Mouse (Mus musculus) kidney, adult 2 months (tissue): Measurements from ENCODE around the gene Tsc1. TPM values are rescaled to one million over a fixed set of nuclear protein-coding genes. Genes with fewer than 3 reads are reported as not detected.

ENCODE experiments used
- DNase-seq: peaks from one replicate; pipeline ENCODE4 v3.0.0; 2021
- H3K27ac ChIP-seq: fragments of 200-500 bp; 2 replicates; pipeline ENCODE4 v1.5.1; 2012; ENCODE audit warnings: low read depth, low read length, control low read depth, inconsistent platforms; ENCODE audit not compliant: insufficient read depth
- H3K27me3 ChIP-seq: fragments of 200-500 bp; replicated peaks from 2 replicates; pipeline ENCODE4 v1.6.1; 2012; ENCODE audit warnings: mild to moderate bottlenecking, moderate library complexity, low read length, inconsistent platforms; ENCODE audit not compliant: control insufficient read depth, insufficient read depth
- H3K36me3 ChIP-seq: fragments of 200-500 bp; 2 replicates; pipeline ENCODE4 v1.6.1; 2012; ENCODE audit warnings: mild to moderate bottlenecking, moderate library complexity, low read length, inconsistent platforms; ENCODE audit not compliant: control insufficient read depth, insufficient read depth
- H3K4me1 ChIP-seq: fragments of 200-500 bp; 2 replicates; pipeline ENCODE4 v1.6.1; 2011; ENCODE audit warnings: low read length; ENCODE audit not compliant: control insufficient read depth, insufficient read depth
- H3K4me3 ChIP-seq: fragments of 200-500 bp; 2 replicates; pipeline ENCODE4 v1.5.1; 2011; ENCODE audit warnings: mild to moderate bottlenecking, low read depth, low read length, control low read depth; ENCODE audit not compliant: insufficient read depth
- CTCF ChIP-seq: fragments of 200-500 bp; conservative IDR thresholded peaks from 2 replicates; pipeline ENCODE4 v1.5.1; 2011; ENCODE audit warnings: low read depth, mild to moderate bottlenecking, control low read depth, low read length, moderate library complexity, mixed read lengths; ENCODE audit not compliant: insufficient read depth, insufficient read length
- POLR2A ChIP-seq: fragments of 200-500 bp; IDR thresholded peaks from one replicate; pipeline ENCODE4 v1.6.1; 2011; ENCODE audit warnings: low read depth, low read length, control low read depth
- WGBS: fragments of 180-500 bp; shearing (Covaris S2); methylation state at CpG from one replicate; pipeline ENCODE4 v1.1.7; 2018; 5-methylcytosine and 5-hydroxymethylcytosine counted together
- polyA plus RNA-seq: library from polyadenylated mRNA; depleted of rRNA; stranded (reverse); fragments of >200 nt; gene quantifications from 2 replicates; pipeline ENCODE4 v1.2.3, GENCODE M21; 2012

Tsc1 gene
- polyA plus RNA-seq, 1 experiment = 17.5 TPM

- Histone ChIP-seq H3K36me3 (no peaks in the 10 kb centered on the region), H3K27me3 (no peaks in the 10 kb centered on the region), H3K27ac (no peak overlapping the region), H3K4me3 (no peak overlapping the region), H3K4me1 (no peaks in the 10 kb centered on the region)
- TF ChIP-seq POLR2A (no peak), CTCF (no peak)
- 66% methylated on average over 12 of the region's 12 CpGs for WGBS
- no peak for DNase-seq
These were observed 42.1 kb upstream of the Tsc1 start for GRCm38 (mm10) chr2:28598692-28599568.

GRCm38 (mm10) chr2:28599569-28599900 lies 41.5 kb upstream of the Tsc1 start:
- DNase-seq = no peak
- WGBS = 72% methylated on average over 6 of the region's 6 CpGs
- no peak for TF ChIP-seq POLR2A
- no peak for TF ChIP-seq CTCF

GRCm38 (mm10) chr2:28601720-28602590 lies 39.1 kb upstream of the Tsc1 start:
- Histone ChIP-seq H3K4me3 (no peak overlapping the region), H3K36me3 (no peaks in the 10 kb centered on the region), H3K27me3 (no peaks in the 10 kb centered on the region), H3K27ac (no peak overlapping the region), H3K4me1 (no peaks in the 10 kb centered on the region)
- no peak for TF ChIP-seq CTCF
- TF ChIP-seq POLR2A = no peak
- DNase-seq = no peak
- 63% methylated on average over 12 of the region's 12 CpGs for WGBS

More at GRCm38 (mm10) chr2:28599569-28599900, 41.5 kb upstream of the Tsc1 start:
- Histone ChIP-seq H3K27me3 (no peaks in the 10 kb centered on the region), H3K4me1 (no peaks in the 10 kb centered on the region), H3K27ac (no peak overlapping the region), H3K36me3 (no peaks in the 10 kb centered on the region), H3K4me3 (no peak overlapping the region)

- no peak for DNase-seq
- Histone ChIP-seq H3K4me1 (no peaks in the 10 kb centered on the region), H3K4me3 (no peak overlapping the region), H3K36me3 (no peaks in the 10 kb centered on the region), H3K27me3 (no peaks in the 10 kb centered on the region), H3K27ac (no peak overlapping the region)
- 94% methylated on average over 5 of the region's 5 CpGs for WGBS
- TF ChIP-seq POLR2A (no peak), CTCF (no peak)
These were observed 37.5 kb upstream of the Tsc1 start for GRCm38 (mm10) chr2:28603542-28603941.

- Histone ChIP-seq H3K27ac (no peak overlapping the region), H3K4me1 (no peaks in the 10 kb centered on the region), H3K4me3 (no peak overlapping the region), H3K27me3 (no peaks in the 10 kb centered on the region), H3K36me3 (no peaks in the 10 kb centered on the region)
- WGBS = 38% methylated on average over 14 of the region's 14 CpGs
- TF ChIP-seq CTCF (no peak), POLR2A (no peak)
- no peak for DNase-seq
These were observed 35.1 kb upstream of the Tsc1 start for GRCm38 (mm10) chr2:28605789-28606541.

- 63% methylated on average over 8 of the region's 8 CpGs for WGBS
These were observed 34.3 kb upstream of the Tsc1 start for GRCm38 (mm10) chr2:28606601-28607340.

More at GRCm38 (mm10) chr2:28606601-28607340, 34.3 kb upstream of the Tsc1 start:
- Histone ChIP-seq H3K27ac (no peak overlapping the region), H3K36me3 (no peaks in the 10 kb centered on the region), H3K4me1 (no peaks in the 10 kb centered on the region), H3K27me3 (no peaks in the 10 kb centered on the region), H3K4me3 (no peak overlapping the region)
- no peak for DNase-seq
- TF ChIP-seq POLR2A = no peak
- no peak; the same call in 1 of the 2 replicates for TF ChIP-seq CTCF
